Mouse (Mus musculus) megakaryocyte, embryonic 14.5 days (primary cell): ENCODE results near the gene Bpifb6. TPM values are rescaled to one million over a fixed set of nuclear protein-coding genes. Genes with fewer than 3 reads are reported as not detected.

Source experiments
- H3K27me3 ChIP-seq: replicated peaks from 2 replicates; pipeline ENCODE3; 2012; ENCODE audit warnings: inconsistent platforms
- H3K36me3 ChIP-seq: replicated peaks from 2 replicates; pipeline ENCODE3; 2012; ENCODE audit warnings: low read length, inconsistent platforms, mixed read lengths
- H3K4me1 ChIP-seq: 2 replicates; pipeline ENCODE4 v1.6.1; 2012; ENCODE audit warnings: inconsistent platforms
- H3K4me3 ChIP-seq: replicated peaks from 2 replicates; pipeline ENCODE3; 2012; ENCODE audit warnings: moderate library complexity, mild to moderate bottlenecking, inconsistent platforms
- H3K9me3 ChIP-seq: 2 replicates; pipeline ENCODE4 v1.6.1; 2012; ENCODE audit warnings: inconsistent platforms
- FLI1 ChIP-seq: IDR thresholded peaks from 2 replicates; pipeline ENCODE4 v1.6.1; 2012; ENCODE audit warnings: low read length, inconsistent platforms, mixed read lengths
- GATA1 ChIP-seq: IDR thresholded peaks from 3 replicates; pipeline ENCODE4 v1.6.1; 2012; ENCODE audit warnings: mixed read lengths, low read length, inconsistent platforms, borderline replicate concordance
- polyA plus RNA-seq: library from polyadenylated mRNA; stranded (reverse); fragments of >175 nt; gene quantifications from 2 replicates; pipeline ENCODE4 v1.2.3, GENCODE M21; 2012; ENCODE audit warnings: low replicate concordance; ENCODE audit not compliant: insufficient read depth

The Bpifb6 gene
- polyA plus RNA-seq, 1 experiment: not detected

GRCm38 (mm10) chr2:153906626-153907025, 6.4 kb downstream of the Bpifb6 start:
- Histone ChIP-seq H3K9me3 (no peaks in the 10 kb centered on the region), H3K4me3 (no peak overlapping the region), H3K27me3 (peaks cover 76% of the 10 kb centered on the region), H3K36me3 (no peaks in the 10 kb centered on the region), H3K4me1 (no peaks in the 10 kb centered on the region)
- no peak for TF ChIP-seq FLI1

- Histone ChIP-seq H3K4me1 (no peaks in the 10 kb centered on the region), H3K9me3 (no peaks in the 10 kb centered on the region), H3K4me3 (no peak overlapping the region), H3K36me3 (no peaks in the 10 kb centered on the region), H3K27me3 (peaks cover 72% of the 10 kb centered on the region)
- TF ChIP-seq FLI1 (no peak), GATA1 (no peak)
Observed at GRCm38 (mm10) chr2:153914151-153914550, 14.0 kb downstream of the Bpifb6 start.

GRCm38 (mm10) chr2:153917930-153918329, 17.7 kb downstream of the Bpifb6 start, which contains the start of gene Bpifb3:
TSS of gene Bpifb3 (plus strand) at chr2:153918230.
- H3K27me3 ChIP-seq: peaks cover 77% of the 10 kb centered on the region
- H3K4me3 ChIP-seq: no peak within 1 kb of the TSS
- no peaks in the 10 kb centered on the region for H3K4me1 ChIP-seq
- H3K9me3 ChIP-seq: no peaks in the 10 kb centered on the region
- TF ChIP-seq FLI1 (no peak), GATA1 (no peak)
- no peaks in the 10 kb centered on the region for H3K36me3 ChIP-seq

- H3K27me3 ChIP-seq: peaks cover 76% of the 10 kb centered on the region
- no peak overlapping the region for H3K4me3 ChIP-seq
- no peaks in the 10 kb centered on the region for H3K36me3 ChIP-seq
- TF ChIP-seq FLI1 (no peak), GATA1 (no peak)
- H3K4me1 ChIP-seq: no peaks in the 10 kb centered on the region
- H3K9me3 ChIP-seq: no peaks in the 10 kb centered on the region
Observed at GRCm38 (mm10) chr2:153921246-153921645, 21.1 kb downstream of the Bpifb6 start.

GRCm38 (mm10) chr2:153929871-153930413, 29.8 kb downstream of the Bpifb6 start:
- no peak for TF ChIP-seq GATA1
- no peak for TF ChIP-seq FLI1
- Histone ChIP-seq H3K4me1 (no peaks in the 10 kb centered on the region; the same call in 1 of the 2 replicates), H3K36me3 (no peaks in the 10 kb centered on the region), H3K27me3 (peaks cover 86% of the 10 kb centered on the region), H3K9me3 (peaks cover under 1% of the 10 kb centered on the region; the same call in 1 of the 2 replicates), H3K4me3 (no peak overlapping the region)

- H3K27me3 ChIP-seq: peaks cover 87% of the 10 kb centered on the region
- no peak for TF ChIP-seq GATA1
- no peak for TF ChIP-seq FLI1
- H3K9me3 ChIP-seq: peaks cover 9% of the 10 kb centered on the region
- H3K4me3 ChIP-seq: no peak overlapping the region
- no peaks in the 10 kb centered on the region for H3K36me3 ChIP-seq
- no peaks in the 10 kb centered on the region; the same call in 1 of the 2 replicates for H3K4me1 ChIP-seq
Observed at GRCm38 (mm10) chr2:153931125-153931524, 30.9 kb downstream of the Bpifb6 start.

- Histone ChIP-seq H3K4me3 (no peak overlapping the region), H3K27me3 (peaks cover 90% of the 10 kb centered on the region), H3K4me1 (peaks cover 10% of the 10 kb centered on the region), H3K9me3 (peaks cover 9% of the 10 kb centered on the region), H3K36me3 (no peaks in the 10 kb centered on the region)
- TF ChIP-seq FLI1 (no peak), GATA1 (no peak)
Observed at GRCm38 (mm10) chr2:153933311-153933710, 33.1 kb downstream of the Bpifb6 start.

GRCm38 (mm10) chr2:153935348-153935747, 35.2 kb downstream of the Bpifb6 start:
- TF ChIP-seq GATA1 (no peak), FLI1 (no peak)

GRCm38 (mm10) chr2:153937843-153938242, 37.7 kb downstream of the Bpifb6 start, which contains the start of gene Bpifb4:
TSS of gene Bpifb4 (plus strand) at chr2:153938212.
- no peaks in the 10 kb centered on the region for H3K36me3 ChIP-seq
- TF ChIP-seq FLI1: no peak
- TF ChIP-seq GATA1: no peak
- H3K4me1 ChIP-seq: peaks cover 15% of the 10 kb centered on the region
- H3K27me3 ChIP-seq: peaks cover 77% of the 10 kb centered on the region
- H3K9me3 ChIP-seq: peaks cover 9% of the 10 kb centered on the region
- H3K4me3 ChIP-seq: no peak within 1 kb of the TSS

More at GRCm38 (mm10) chr2:153935348-153935747, 35.2 kb downstream of the Bpifb6 start:
- Histone ChIP-seq H3K9me3 (peaks cover 9% of the 10 kb centered on the region), H3K36me3 (no peaks in the 10 kb centered on the region), H3K4me1 (peaks cover 15% of the 10 kb centered on the region), H3K4me3 (no peak overlapping the region), H3K27me3 (peaks cover 79% of the 10 kb centered on the region)

GRCm38 (mm10) chr2:153943537-153943936, 43.3 kb downstream of the Bpifb6 start:
- no peaks in the 10 kb centered on the region for H3K9me3 ChIP-seq
- no peak for TF ChIP-seq GATA1
- TF ChIP-seq FLI1: no peak
- peaks cover 57% of the 10 kb centered on the region for H3K27me3 ChIP-seq
- no peaks in the 10 kb centered on the region for H3K36me3 ChIP-seq
- H3K4me1 ChIP-seq: peaks cover 4% of the 10 kb centered on the region
- H3K4me3 ChIP-seq: no peak overlapping the region

- TF ChIP-seq GATA1: no peak
- no peak for TF ChIP-seq FLI1
- Histone ChIP-seq H3K36me3 (no peaks in the 10 kb centered on the region), H3K4me3 (no peak overlapping the region), H3K9me3 (no peaks in the 10 kb centered on the region), H3K27me3 (peaks cover 59% of the 10 kb centered on the region), H3K4me1 (no peaks in the 10 kb centered on the region)
Observed at GRCm38 (mm10) chr2:153944567-153944966, 44.4 kb downstream of the Bpifb6 start.
